Mouse (Mus musculus): ENCODE measurements at regions not wholly inside any gene's neighbourhood (a gene's known extent, or its start where the extent isn't known, plus 50 kb on each side); places are given as distances from the start of the nearest gene placed in this dataset.

DNA sequence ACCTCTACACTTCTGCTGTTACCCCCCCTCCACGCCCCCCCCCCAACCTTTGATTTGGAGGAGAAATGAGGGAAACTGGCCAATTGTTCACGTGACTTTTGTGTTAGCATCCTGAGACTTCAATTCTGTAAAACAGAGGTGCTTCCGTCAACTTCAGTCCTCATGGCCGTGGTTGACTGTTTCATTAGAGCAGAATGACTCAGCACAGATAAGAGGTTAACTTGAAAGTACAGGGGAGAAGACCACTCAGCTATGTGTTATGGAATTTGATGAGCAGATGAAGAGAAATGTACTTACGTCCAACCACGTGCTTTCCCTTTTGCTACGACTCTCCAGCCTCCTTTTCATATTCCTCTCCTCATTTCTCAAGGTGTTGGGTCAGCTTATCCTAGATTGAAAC, 267.3 kb downstream of the Igsf11 start:
- DNase-seq (ENCODE audit: extremely low read depth) = no peak
- Histone ChIP-seq H3K4me2 (ENCODE audit: insufficient read depth, low read depth, poor library complexity, severe bottlenecking) (no peak overlapping the region), H3K27me3 (replicated peaks) (no peaks in the 10 kb centered on the region), H3K4me1 (ENCODE audit: control insufficient read depth in 1 of 2, insufficient read depth in 2 of 2) (no peaks in the 10 kb centered on the region), H3K79me2 (replicated peaks; ENCODE audit: control insufficient read depth, extremely low read depth, insufficient read depth, poor library complexity, severe bottlenecking) (no peaks in the 10 kb centered on the region), H3K4me3 (replicated peaks in 1 of 3; ENCODE audit: low read depth in 2 of 3, low read length in 2 of 3, poor library complexity in 1 of 3) (no peak overlapping the region), H3K9me3 (replicated peaks; ENCODE audit: low read length) (peaks cover 10% of the 10 kb centered on the region), H3K9ac (ENCODE audit: insufficient read depth, low read depth) (no peak overlapping the region), H3K27ac (ENCODE audit: insufficient read depth, low read depth) (no peak overlapping the region), H3K36me3 (replicated peaks in 1 of 2; ENCODE audit: control insufficient read depth in 1 of 2, insufficient read depth in 1 of 2, low read length in 1 of 2) (no peaks in the 10 kb centered on the region)
- no peak for TF ChIP-seq POLR2AphosphoS2 (IDR thresholded peaks at IDR 0.05; ENCODE audit: low read depth, low read length)
- no peak for TF ChIP-seq HCFC1 (IDR thresholded peaks at IDR 0.05; ENCODE audit: low read depth, low read length)
- TF ChIP-seq JUN (IDR thresholded peaks at IDR 0.05; ENCODE audit: insufficient read depth, low read depth, low read length) = no peak
- no peak for TF ChIP-seq NELFE (IDR thresholded peaks at IDR 0.05; ENCODE audit: low read depth, low read length)
- no peak for TF ChIP-seq MXI1 (IDR thresholded peaks at IDR 0.05; ENCODE audit: low read depth, low read length)
- TF ChIP-seq USF1 (IDR thresholded peaks at IDR 0.05; ENCODE audit: low read depth, low read length) = no peak
- TF ChIP-seq E2F4 (IDR thresholded peaks at IDR 0.05; ENCODE audit: insufficient replicate concordance, low read depth, low read length) = no peak
- no peak for TF ChIP-seq PAX5 (IDR thresholded peaks at IDR 0.05; ENCODE audit: low read length)
- TF ChIP-seq GABPA (IDR thresholded peaks at IDR 0.05; ENCODE audit: insufficient replicate concordance, low read depth, low read length) = no peak
- TF ChIP-seq CHD1 (IDR thresholded peaks at IDR 0.05; ENCODE audit: low read depth, low read length) = no peak
- TF ChIP-seq TBP (conservative IDR thresholded peaks at IDR 0.05; ENCODE audit: low read depth, low read length) = no peak
- TF ChIP-seq MYC (IDR thresholded peaks at IDR 0.05; ENCODE audit: low read depth, low read length) = no peak
- no peak for TF ChIP-seq NRF1 (IDR thresholded peaks at IDR 0.05; ENCODE audit: low read depth, low read length)
- no peak for TF ChIP-seq ZKSCAN1 (IDR thresholded peaks at IDR 0.05; ENCODE audit: borderline replicate concordance, low read depth, low read length)
- in situ Hi-C loops (cut with MboI; ENCODE audit: low pct_ligation_motif_present, low pct_unique_long_range_greater_than_20kb, low sequenced_read_pairs) (no loop called here), dilution Hi-C loops (cut with MboI; ENCODE audit: extremely low pct_ligation_motif_present, extremely low pct_unique_long_range_greater_than_20kb, low sequenced_read_pairs) (no loop called here)

DNA sequence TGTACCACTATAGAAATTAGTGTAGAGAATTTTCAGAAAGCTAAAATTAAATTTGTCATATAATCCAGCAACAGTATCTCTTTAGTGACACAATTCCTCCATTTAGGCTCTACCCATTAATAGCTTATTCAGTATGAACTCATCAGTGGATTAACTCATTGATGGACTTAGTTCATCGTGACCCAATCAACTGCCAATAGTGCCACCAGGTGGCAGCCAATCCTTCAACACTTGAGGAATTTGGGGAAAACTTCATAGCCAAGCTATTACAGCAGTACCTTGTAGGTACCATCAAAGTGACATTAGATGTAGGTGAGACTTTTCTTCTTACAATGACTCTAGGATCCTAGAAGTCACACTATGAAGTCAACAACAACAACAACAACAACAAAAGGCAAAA, 270.2 kb downstream of the Igsf11 start:
- H3K4me3 ChIP-seq (replicated peaks in 1 of 3; ENCODE audit: low read depth in 2 of 3, low read length in 2 of 3, poor library complexity in 1 of 3) = no peak overlapping the region
- H3K27ac ChIP-seq (ENCODE audit: insufficient read depth, low read depth) = no peak overlapping the region
- no peaks in the 10 kb centered on the region for H3K79me2 ChIP-seq (replicated peaks; ENCODE audit: control insufficient read depth, extremely low read depth, insufficient read depth, poor library complexity, severe bottlenecking)
- no peaks in the 10 kb centered on the region for H3K27me3 ChIP-seq (replicated peaks)
- in situ Hi-C loops (cut with MboI; ENCODE audit: low pct_ligation_motif_present, low pct_unique_long_range_greater_than_20kb, low sequenced_read_pairs) = no loop called here
- TF ChIP-seq HCFC1 (IDR thresholded peaks at IDR 0.05; ENCODE audit: low read depth, low read length) (no peak), PAX5 (IDR thresholded peaks at IDR 0.05; ENCODE audit: low read length) (no peak), CTCF (conservative IDR thresholded peaks at IDR 0.05 in 1 of 2, IDR thresholded peaks at IDR 0.05 in 1 of 2; ENCODE audit: low read depth in 2 of 2, low read length in 2 of 2) (peak; percentile 20 to 47; a peak in 2 of 4 replicates), SMC3 (IDR thresholded peaks at IDR 0.05; ENCODE audit: low read depth, low read length) (peak; percentile 55), RAD21 (IDR thresholded peaks at IDR 0.05; ENCODE audit: low read depth, low read length) (peak; percentile 56), ELF1 (IDR thresholded peaks at IDR 0.05; ENCODE audit: low read depth, low read length) (no peak), MEF2A (IDR thresholded peaks at IDR 0.05; ENCODE audit: borderline replicate concordance, low read depth, low read length) (no peak), CHD1 (IDR thresholded peaks at IDR 0.05; ENCODE audit: low read depth, low read length) (no peak), ZNF384 (IDR thresholded peaks at IDR 0.05; ENCODE audit: low read depth, low read length) (peak; percentile 50; the same call in 1 of the 2 replicates), IRF4 (IDR thresholded peaks at IDR 0.05; ENCODE audit: low read depth, low read length) (no peak), TBP (conservative IDR thresholded peaks at IDR 0.05; ENCODE audit: low read depth, low read length) (no peak), BHLHE40 (IDR thresholded peaks at IDR 0.05; ENCODE audit: low read depth, low read length) (no peak), MAFK (IDR thresholded peaks at IDR 0.05; ENCODE audit: insufficient replicate concordance, low read length) (no peak), E2F4 (IDR thresholded peaks at IDR 0.05; ENCODE audit: insufficient replicate concordance, low read depth, low read length) (no peak)
- no peak overlapping the region for H3K4me2 ChIP-seq (ENCODE audit: insufficient read depth, low read depth, poor library complexity, severe bottlenecking)
- peaks cover 8% of the 10 kb centered on the region for H3K9me3 ChIP-seq (replicated peaks; ENCODE audit: low read length)
- H3K36me3 ChIP-seq (replicated peaks in 1 of 2; ENCODE audit: control insufficient read depth in 1 of 2, insufficient read depth in 1 of 2, low read length in 1 of 2) = no peaks in the 10 kb centered on the region
- H3K4me1 ChIP-seq (ENCODE audit: control insufficient read depth in 1 of 2, insufficient read depth in 2 of 2) = no peaks in the 10 kb centered on the region
- H3K9ac ChIP-seq (ENCODE audit: insufficient read depth, low read depth) = no peak overlapping the region
- dilution Hi-C loops (cut with MboI; ENCODE audit: extremely low pct_ligation_motif_present, extremely low pct_unique_long_range_greater_than_20kb, low sequenced_read_pairs) = no loop called here
- peak; percentile 40 for DNase-seq (ENCODE audit: extremely low read depth)
